Mouse (Mus musculus) thymus, adult 2 months (tissue): ENCODE measurements at regions not wholly inside any gene's neighbourhood (a gene's known extent, or its start where the extent isn't known, plus 50 kb on each side); places are given as distances from the start of the nearest gene placed in this dataset.

Experiments
- DNase-seq: peaks from one replicate; pipeline ENCODE4 v3.0.0; 2021
- H3K27ac ChIP-seq: fragments of 200-500 bp; 2 replicates; pipeline ENCODE4 v1.5.1; 2012; ENCODE audit warnings: low read length, control low read depth; ENCODE audit not compliant: control insufficient read depth, insufficient read depth
- H3K27me3 ChIP-seq: fragments of 200-500 bp; 2 replicates; pipeline ENCODE4 v1.6.1; 2012; ENCODE audit warnings: mild to moderate bottlenecking, low read length, moderate library complexity, mixed read lengths; ENCODE audit not compliant: control insufficient read depth, insufficient read depth
- H3K36me3 ChIP-seq: fragments of 200-500 bp; 2 replicates; pipeline ENCODE4 v1.6.1; 2012; ENCODE audit warnings: mild to moderate bottlenecking, low read length, moderate library complexity; ENCODE audit not compliant: control insufficient read depth, insufficient read depth
- H3K4me1 ChIP-seq: fragments of 200-500 bp; replicated peaks from 2 replicates; pipeline ENCODE4 v1.6.1; 2012; ENCODE audit warnings: low read length; ENCODE audit not compliant: control insufficient read depth, insufficient read depth
- H3K4me3 ChIP-seq: fragments of 200-500 bp; 2 replicates; pipeline ENCODE4 v1.5.1; 2012; ENCODE audit warnings: mild to moderate bottlenecking, low read length, control low read depth, moderate library complexity; ENCODE audit not compliant: control insufficient read depth, insufficient read depth
- CTCF ChIP-seq: fragments of 200-500 bp; IDR thresholded peaks from 2 replicates; pipeline ENCODE4 v1.5.1; 2012; ENCODE audit warnings: mild to moderate bottlenecking, control low read depth, low read length, moderate library complexity, borderline replicate concordance; ENCODE audit not compliant: control insufficient read depth, poor library complexity, insufficient read depth; ENCODE audit errors: extremely low read depth
- POLR2A ChIP-seq: fragments of 200-500 bp; IDR thresholded peaks from 2 replicates; pipeline ENCODE4 v1.6.1; 2012; ENCODE audit warnings: mild to moderate bottlenecking, low read length, control low read depth, moderate library complexity; ENCODE audit not compliant: control insufficient read depth, poor library complexity, insufficient read depth; ENCODE audit errors: extremely low read depth
- WGBS: fragments of 180-500 bp; shearing (Covaris S2); methylation state at CpG from one replicate; pipeline ENCODE4 v1.1.7; 2018; 5-methylcytosine and 5-hydroxymethylcytosine counted together

- H3K27me3 ChIP-seq: no peaks in the 10 kb centered on the region
- no peak for DNase-seq
- TF ChIP-seq POLR2A: no peak
- TF ChIP-seq CTCF: no peak
- no peak overlapping the region for H3K27ac ChIP-seq
- no peak overlapping the region for H3K4me3 ChIP-seq
- WGBS: 87% methylated on average over 2 of the region's 2 CpGs
- H3K4me1 ChIP-seq: no peaks in the 10 kb centered on the region
- no peaks in the 10 kb centered on the region for H3K36me3 ChIP-seq
Observed at GRCm38 (mm10) chr6:143635043-143635442, 468.0 kb downstream of the Etnk1 start.

- TF ChIP-seq POLR2A: no peak
- no peak for TF ChIP-seq CTCF
- no peaks in the 10 kb centered on the region for H3K27me3 ChIP-seq
- H3K4me3 ChIP-seq: no peak overlapping the region
- H3K4me1 ChIP-seq: no peaks in the 10 kb centered on the region
- H3K27ac ChIP-seq: no peak overlapping the region
- no peaks in the 10 kb centered on the region for H3K36me3 ChIP-seq
- WGBS: 92% methylated on average over 5 of the region's 5 CpGs
- DNase-seq: no peak
Observed at GRCm38 (mm10) chr6:143640652-143641051, 473.6 kb downstream of the Etnk1 start.

GRCm38 (mm10) chr6:143642052-143642451 lies 475.0 kb downstream of the Etnk1 start:
- WGBS: 92% methylated on average over 3 of the region's 3 CpGs
- H3K4me3 ChIP-seq: no peak overlapping the region
- DNase-seq: no peak
- H3K36me3 ChIP-seq: no peaks in the 10 kb centered on the region
- H3K4me1 ChIP-seq: no peaks in the 10 kb centered on the region
- no peaks in the 10 kb centered on the region for H3K27me3 ChIP-seq
- no peak overlapping the region for H3K27ac ChIP-seq
- TF ChIP-seq CTCF (no peak), POLR2A (no peak)

- no peak for TF ChIP-seq POLR2A
- no peak for TF ChIP-seq CTCF
- H3K27me3 ChIP-seq: no peaks in the 10 kb centered on the region
- H3K36me3 ChIP-seq: no peaks in the 10 kb centered on the region
- H3K4me1 ChIP-seq: no peaks in the 10 kb centered on the region
- no peak for DNase-seq
- H3K27ac ChIP-seq: no peak overlapping the region
- WGBS: 96% methylated on average over 4 of the region's 4 CpGs
- H3K4me3 ChIP-seq: no peak overlapping the region
Observed at GRCm38 (mm10) chr6:143645989-143646388, 479.0 kb downstream of the Etnk1 start.

GRCm38 (mm10) chr6:143648501-143648900 lies 481.5 kb downstream of the Etnk1 start:
- no peak for TF ChIP-seq CTCF
- no peak for TF ChIP-seq POLR2A
- Histone ChIP-seq H3K4me3 (no peak overlapping the region), H3K36me3 (no peaks in the 10 kb centered on the region), H3K27ac (no peak overlapping the region), H3K4me1 (no peaks in the 10 kb centered on the region), H3K27me3 (no peaks in the 10 kb centered on the region)
- DNase-seq: no peak
- 95% methylated on average over 3 of the region's 3 CpGs for WGBS

- TF ChIP-seq POLR2A: no peak
- no peak for TF ChIP-seq CTCF
- 86% methylated on average over 5 of the region's 5 CpGs for WGBS
- no peaks in the 10 kb centered on the region for H3K27me3 ChIP-seq
- no peaks in the 10 kb centered on the region for H3K4me1 ChIP-seq
- no peak overlapping the region for H3K4me3 ChIP-seq
- no peaks in the 10 kb centered on the region for H3K36me3 ChIP-seq
- H3K27ac ChIP-seq: no peak overlapping the region
- DNase-seq: no peak
Observed at GRCm38 (mm10) chr6:143656576-143656975, 489.6 kb downstream of the Etnk1 start.

GRCm38 (mm10) chr6:143660837-143661236 lies 493.8 kb downstream of the Etnk1 start:
- Histone ChIP-seq H3K4me1 (no peaks in the 10 kb centered on the region), H3K36me3 (no peaks in the 10 kb centered on the region), H3K27me3 (no peaks in the 10 kb centered on the region), H3K27ac (no peak overlapping the region), H3K4me3 (no peak overlapping the region)
- DNase-seq: no peak
- TF ChIP-seq POLR2A: no peak
- TF ChIP-seq CTCF: no peak
- WGBS: 78% methylated on average over 3 of the region's 3 CpGs

- Histone ChIP-seq H3K27me3 (no peaks in the 10 kb centered on the region), H3K27ac (no peak overlapping the region), H3K4me1 (no peaks in the 10 kb centered on the region), H3K4me3 (no peak overlapping the region), H3K36me3 (no peaks in the 10 kb centered on the region)
- TF ChIP-seq CTCF (no peak), POLR2A (no peak)
- WGBS: 94% methylated on average over 7 of the region's 7 CpGs
- no peak for DNase-seq
Observed at GRCm38 (mm10) chr6:143663306-143663705, 496.3 kb downstream of the Etnk1 start.
